Mouse (Mus musculus) layer of hippocampus, adult 9-11 months (tissue): ENCODE results near the gene Bri3.

ENCODE experiments used
- DNase-seq: peaks from one replicate; pipeline ENCODE4 v3.0.0; 2022

Bri3 gene

GRCm38 (mm10) chr5:144439286-144440040 is 195.2 kb downstream of the Bri3 start:
- DNase-seq: no peak

GRCm38 (mm10) chr5:144441831-144442271 is 197.6 kb downstream of the Bri3 start:
- no peak for DNase-seq

- no peak for DNase-seq
Observed at GRCm38 (mm10) chr5:144446475-144447225, 202.4 kb downstream of the Bri3 start.

- no peak for DNase-seq
Observed at GRCm38 (mm10) chr5:144447226-144447616, 203.0 kb downstream of the Bri3 start.

- no peak for DNase-seq
Observed at GRCm38 (mm10) chr5:144447975-144448374, 203.7 kb downstream of the Bri3 start.

GRCm38 (mm10) chr5:144452776-144453455 is 208.7 kb downstream of the Bri3 start:
- DNase-seq: no peak

- no peak for DNase-seq
Observed at GRCm38 (mm10) chr5:144457623-144458287, 213.5 kb downstream of the Bri3 start.

GRCm38 (mm10) chr5:144466987-144467386 is 222.8 kb downstream of the Bri3 start:
- no peak for DNase-seq

GRCm38 (mm10) chr5:144473056-144473455 is 228.8 kb downstream of the Bri3 start:
- DNase-seq: no peak

- no peak for DNase-seq
Observed at GRCm38 (mm10) chr5:144479677-144480171, 235.5 kb downstream of the Bri3 start.

GRCm38 (mm10) chr5:144483659-144484375 is 239.6 kb downstream of the Bri3 start:
- peak; percentile 13 for DNase-seq

- DNase-seq: no peak
Observed at GRCm38 (mm10) chr5:144491308-144491707, 247.1 kb downstream of the Bri3 start.
